Mouse (Mus musculus): ENCODE data around the gene Ceacam16. TPM values are rescaled to one million over a fixed set of nuclear protein-coding genes. Genes with fewer than 3 reads are reported as not detected.

The Ceacam16 gene
- total and polyA plus RNA-seq, 3 experiments: 0.12 to 0.18 TPM; not detected in 1

GRCm38 (mm10) chr7:19822193-19822592 lies 38.9 kb downstream of the Ceacam16 start:
- Histone ChIP-seq H3K4me3 (ENCODE audit: control insufficient read depth in 1 of 2, insufficient read depth in 1 of 2, low read depth in 2 of 2, low read length in 2 of 2) (peak overlapping the region; percentile 42 to 62; a peak in 3 of 4 replicates), H3K9ac (ENCODE audit: control insufficient read depth, low read depth, low read length, poor library complexity, severe bottlenecking) (peak overlapping the region; percentile 76), H3K9me3 (replicated peaks; ENCODE audit: insufficient read depth, low read length) (no peaks in the 10 kb centered on the region), H3K36me3 (ENCODE audit: control insufficient read depth in 1 of 2, insufficient read depth in 2 of 2, low read length in 2 of 2) (peaks cover 0 to 10% of the 10 kb centered on the region in 2 experiments; a peak in 2 of 4 replicates), H3K79me2 (ENCODE audit: control insufficient read depth, insufficient read depth, low read length, poor library complexity) (no peaks in the 10 kb centered on the region; the same call in 1 of the 2 replicates), H3K27ac (ENCODE audit: control insufficient read depth, low read depth, low read length) (no peak overlapping the region), H3K27me3 (ENCODE audit: control insufficient read depth in 1 of 2, insufficient read depth in 2 of 2, low read length in 2 of 2) (no peaks in the 10 kb centered on the region), H3K4me1 (ENCODE audit: control insufficient read depth in 1 of 2, insufficient read depth in 2 of 2, low read length in 2 of 2) (peaks cover 4 to 21% of the 10 kb centered on the region in 2 experiments)
- no peak for DNase-seq (ENCODE audit: low read depth, low spot score)
- TF ChIP-seq CHD2 (IDR thresholded peaks at IDR 0.05; ENCODE audit: low read length): no peak

GRCm38 (mm10) chr7:19821633-19822032 lies 39.5 kb downstream of the Ceacam16 start:
- Histone ChIP-seq H3K27ac (ENCODE audit: control insufficient read depth, low read depth, low read length) (no peak overlapping the region), H3K79me2 (ENCODE audit: control insufficient read depth, insufficient read depth, low read length, poor library complexity) (no peaks in the 10 kb centered on the region; the same call in 1 of the 2 replicates), H3K9me3 (replicated peaks; ENCODE audit: insufficient read depth, low read length) (no peaks in the 10 kb centered on the region), H3K9ac (ENCODE audit: control insufficient read depth, low read depth, low read length, poor library complexity, severe bottlenecking) (no peak overlapping the region), H3K36me3 (ENCODE audit: control insufficient read depth in 1 of 2, insufficient read depth in 2 of 2, low read length in 2 of 2) (peaks cover 0 to 10% of the 10 kb centered on the region in 2 experiments; a peak in 2 of 4 replicates), H3K4me3 (ENCODE audit: control insufficient read depth in 1 of 2, insufficient read depth in 1 of 2, low read depth in 2 of 2, low read length in 2 of 2) (no peak overlapping the region), H3K27me3 (ENCODE audit: control insufficient read depth in 1 of 2, insufficient read depth in 2 of 2, low read length in 2 of 2) (no peaks in the 10 kb centered on the region), H3K4me1 (ENCODE audit: control insufficient read depth in 1 of 2, insufficient read depth in 2 of 2, low read length in 2 of 2) (peaks cover 7 to 24% of the 10 kb centered on the region in 2 experiments)
- DNase-seq (ENCODE audit: low read depth, low spot score): no peak
- TF ChIP-seq UBTF (IDR thresholded peaks at IDR 0.05; ENCODE audit: borderline replicate concordance, insufficient read depth, low read depth, low read length): no peak
- no peak for TF ChIP-seq ZC3H11A (IDR thresholded peaks at IDR 0.05; ENCODE audit: low read depth, low read length)
- no peak for TF ChIP-seq ZMIZ1 (IDR thresholded peaks at IDR 0.05; ENCODE audit: low read depth, low read length)
- no peak for TF ChIP-seq SIN3A (IDR thresholded peaks at IDR 0.05; ENCODE audit: low read length)
- no peak for TF ChIP-seq NELFE (IDR thresholded peaks at IDR 0.05; ENCODE audit: low read depth, low read length)
- no peak for TF ChIP-seq TBP (IDR thresholded peaks at IDR 0.05; ENCODE audit: low read depth, low read length)

GRCm38 (mm10) chr7:19820347-19821048 lies 40.6 kb downstream of the Ceacam16 start:
- DNase-seq (ENCODE audit: low read depth, low spot score): peak; percentile 67
- TF ChIP-seq HCFC1 (IDR thresholded peaks at IDR 0.05; ENCODE audit: low read depth, low read length): no peak
- no peak for TF ChIP-seq MAZ (IDR thresholded peaks at IDR 0.05; ENCODE audit: low read depth, low read length)
- peak in 2 of 3 experiments; percentile 49 to 56; a peak in 5 of 6 replicates for TF ChIP-seq CTCF (IDR thresholded peaks at IDR 0.05 in 2 of 3, conservative IDR thresholded peaks at IDR 0.05 in 1 of 3; ENCODE audit: control insufficient read depth in 1 of 3, insufficient read depth in 1 of 3, low read depth in 2 of 3, low read length in 3 of 3, poor library complexity in 1 of 3, severe bottlenecking in 1 of 3)
- TF ChIP-seq RAD21 (IDR thresholded peaks at IDR 0.05; ENCODE audit: low read depth, low read length): peak; percentile 2
- no peaks in the 10 kb centered on the region; the same call in 1 of the 2 replicates for H3K79me2 ChIP-seq (ENCODE audit: control insufficient read depth, insufficient read depth, low read length, poor library complexity)
- H3K9me3 ChIP-seq (replicated peaks; ENCODE audit: insufficient read depth, low read length): no peaks in the 10 kb centered on the region
- no peak overlapping the region for H3K4me3 ChIP-seq (ENCODE audit: control insufficient read depth in 1 of 2, insufficient read depth in 1 of 2, low read depth in 2 of 2, low read length in 2 of 2)
- H3K9ac ChIP-seq (ENCODE audit: control insufficient read depth, low read depth, low read length, poor library complexity, severe bottlenecking): no peak overlapping the region
- peaks cover 0 to 10% of the 10 kb centered on the region in 2 experiments; a peak in 2 of 4 replicates for H3K36me3 ChIP-seq (ENCODE audit: control insufficient read depth in 1 of 2, insufficient read depth in 2 of 2, low read length in 2 of 2)
- H3K27ac ChIP-seq (ENCODE audit: control insufficient read depth, low read depth, low read length): no peak overlapping the region
- peaks cover 7 to 26% of the 10 kb centered on the region in 2 experiments for H3K4me1 ChIP-seq (ENCODE audit: control insufficient read depth in 1 of 2, insufficient read depth in 2 of 2, low read length in 2 of 2)
- no peaks in the 10 kb centered on the region for H3K27me3 ChIP-seq (ENCODE audit: control insufficient read depth in 1 of 2, insufficient read depth in 2 of 2, low read length in 2 of 2)
